Mouse (Mus musculus): ENCODE measurements around the gene Nol9.

The Nol9 gene

DNA sequence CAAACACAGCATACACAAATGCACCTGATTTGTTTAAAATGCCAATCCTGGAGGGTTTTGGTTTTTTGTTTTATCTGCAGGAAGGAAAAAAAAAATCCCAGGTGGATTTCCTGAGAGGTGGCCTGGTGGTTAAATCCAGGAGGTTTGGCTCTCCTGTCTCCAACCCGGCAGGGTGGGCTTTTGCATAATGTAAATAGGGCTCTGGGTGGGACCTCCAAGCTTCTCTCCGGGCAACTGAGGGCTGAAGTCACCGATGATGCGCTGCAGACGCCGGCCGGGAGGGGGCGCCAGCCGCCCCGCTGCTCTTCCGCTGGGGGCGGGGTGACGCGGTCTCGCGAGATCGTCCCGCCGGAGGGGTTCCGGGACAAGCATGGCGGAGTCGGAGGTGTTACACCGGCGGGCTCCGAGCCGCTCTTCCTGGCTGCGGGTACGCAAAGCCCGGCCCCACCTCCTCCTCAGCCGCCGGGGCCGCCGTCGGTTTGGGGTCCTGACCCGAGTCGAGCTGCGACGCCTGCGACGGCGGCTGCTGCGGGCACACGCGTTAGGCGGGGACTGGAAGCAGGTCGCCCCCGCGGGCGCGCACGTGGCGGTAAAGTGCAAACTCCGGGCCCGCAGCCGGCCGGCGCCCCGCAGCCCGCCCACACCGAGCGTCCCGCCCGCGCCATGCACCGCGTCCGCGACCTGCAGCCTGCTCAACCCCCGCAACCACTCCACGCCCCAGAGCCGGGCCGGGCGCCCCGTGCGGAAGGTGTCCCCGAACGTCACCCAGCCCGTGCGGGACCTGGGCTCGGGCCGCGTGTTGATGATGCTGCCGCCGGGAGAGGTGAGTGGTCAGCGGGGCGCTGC lies at the start of gene Nol9:
TSS of gene Nol9 (plus strand) at position 337 of the 846 bp plus-strand sequence.
- peak; percentile 94 for DNase-seq (ENCODE audit: low spot score)

DNA sequence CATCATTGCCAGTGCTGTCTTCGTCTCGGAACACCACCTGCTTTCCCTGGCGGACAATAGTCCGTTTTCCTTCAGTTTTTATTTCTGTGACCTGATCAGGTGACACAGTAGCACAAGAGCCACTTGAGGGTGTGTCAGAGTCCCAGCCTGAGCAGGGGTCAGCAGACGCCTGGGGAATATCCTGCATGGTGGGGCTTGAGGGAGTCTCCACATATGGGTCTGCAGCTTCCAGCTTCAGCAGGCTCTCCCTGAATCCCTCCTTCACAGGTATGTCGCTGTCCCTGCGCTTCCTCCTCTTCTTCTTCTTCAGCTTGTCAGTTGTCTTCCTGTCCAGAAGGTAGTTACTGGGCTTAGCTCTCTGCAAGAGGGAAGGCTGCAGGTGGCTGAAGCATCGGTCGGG lies 47.0 kb upstream of the Nol9 start:
- DNase-seq (ENCODE audit: low spot score), result no peak

DNA sequence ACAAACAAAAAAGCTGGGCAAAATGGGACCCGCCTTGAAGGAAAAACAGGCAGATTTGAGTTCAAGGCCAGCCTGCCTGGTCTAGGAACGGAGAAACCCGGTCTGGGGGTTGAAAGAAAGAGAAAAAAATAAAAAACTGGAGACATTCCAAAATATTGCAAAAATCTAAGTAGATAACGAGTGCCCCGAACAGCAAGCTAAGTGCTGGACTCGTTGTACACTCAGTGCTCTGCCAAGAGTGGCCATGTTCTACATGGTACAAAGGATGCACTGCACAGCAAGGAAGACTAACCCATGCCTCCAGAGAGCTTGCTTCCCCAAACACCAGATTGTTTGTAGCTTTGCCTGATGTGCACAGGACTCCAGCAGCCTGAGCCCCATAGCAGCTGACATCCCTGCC lies 46.1 kb upstream of the Nol9 start:
- DNase-seq (ENCODE audit: low spot score), result no peak

DNA sequence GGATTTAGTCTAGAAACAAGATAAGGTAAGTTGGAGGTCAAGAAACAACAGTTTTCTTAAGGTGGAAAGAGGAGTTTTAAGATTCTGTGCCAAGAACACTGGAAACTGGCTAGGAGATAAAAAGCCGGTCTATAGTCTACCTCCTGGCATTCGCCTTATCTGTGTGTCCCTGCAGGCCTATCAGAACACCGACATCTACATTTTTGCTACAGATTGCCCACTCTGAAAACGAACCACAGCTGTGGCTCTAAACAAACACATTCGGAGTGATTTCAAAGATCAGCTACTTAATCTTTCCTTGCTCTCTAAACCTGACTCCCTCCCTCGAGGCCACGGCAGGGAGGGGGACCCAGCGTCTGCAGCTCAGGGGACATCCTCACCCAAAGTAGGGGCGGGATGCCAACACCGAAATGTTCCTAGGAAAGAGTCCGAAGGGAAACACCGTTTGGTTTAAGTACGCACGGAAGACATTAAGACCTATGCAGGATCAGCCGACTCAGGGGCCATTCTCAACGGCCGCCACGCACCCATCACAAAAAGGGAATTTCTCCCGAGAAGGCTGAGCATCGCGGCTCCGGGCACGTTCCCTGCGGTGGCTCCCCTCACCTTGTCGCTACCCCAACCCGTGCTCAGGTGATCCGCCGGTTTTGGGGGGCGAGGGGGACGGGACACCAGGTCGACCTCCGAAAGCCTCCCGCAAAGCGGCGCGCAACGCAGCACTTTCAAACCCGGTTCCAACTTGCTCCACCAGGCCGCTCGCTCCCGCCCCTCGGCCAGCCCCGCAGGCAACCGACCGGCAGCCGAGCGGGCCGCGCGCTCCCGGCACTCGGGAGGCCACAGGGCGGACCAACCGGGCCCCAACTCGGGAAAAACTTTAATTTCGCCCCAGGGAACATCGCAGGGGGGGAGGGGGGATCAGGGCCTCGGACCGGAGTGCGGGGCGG lies 44.6 kb upstream of the Nol9 start:
- no peak for DNase-seq (ENCODE audit: low spot score)

DNA sequence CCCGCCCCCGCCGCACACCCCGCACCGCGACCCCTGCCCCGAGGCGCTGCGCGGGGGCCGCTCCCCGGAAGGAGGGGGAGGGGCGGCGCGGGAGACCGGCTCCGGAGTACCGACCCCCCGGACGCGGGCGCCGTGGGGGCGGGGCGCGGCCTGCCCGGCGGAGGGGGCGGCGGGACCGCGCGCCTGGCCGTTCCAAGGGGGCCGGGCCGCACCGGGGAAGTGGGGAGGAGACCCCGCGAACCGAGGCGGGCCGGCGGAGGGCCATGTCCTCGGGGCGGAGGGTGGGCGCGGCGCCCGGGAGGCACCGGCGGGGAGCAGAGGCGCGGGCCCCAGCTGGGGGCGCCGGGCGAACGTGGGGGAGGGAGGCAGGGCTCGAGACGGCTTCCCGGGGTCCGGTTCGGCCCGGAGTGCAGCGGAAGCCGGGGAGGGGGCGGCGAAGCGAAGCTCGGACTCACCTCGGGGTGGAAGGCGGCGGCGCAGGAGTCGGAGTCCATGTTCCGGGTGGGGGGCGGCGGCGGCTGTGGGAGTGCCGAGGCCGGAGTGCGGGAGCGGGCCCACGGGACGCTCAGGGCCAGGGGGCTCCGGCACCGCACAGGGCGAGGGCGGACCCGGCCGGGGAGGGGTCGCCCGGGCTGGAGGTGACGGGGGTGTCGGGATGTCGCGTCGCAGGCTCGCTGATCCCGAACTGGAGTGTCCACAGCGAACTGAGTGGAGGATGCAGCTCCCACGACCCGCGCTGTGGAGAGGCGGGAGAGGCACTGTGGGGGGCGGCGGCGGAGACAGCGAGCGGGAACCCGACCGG lies 43.5 kb upstream of the Nol9 start:
- no peak for DNase-seq (ENCODE audit: low spot score)

DNA sequence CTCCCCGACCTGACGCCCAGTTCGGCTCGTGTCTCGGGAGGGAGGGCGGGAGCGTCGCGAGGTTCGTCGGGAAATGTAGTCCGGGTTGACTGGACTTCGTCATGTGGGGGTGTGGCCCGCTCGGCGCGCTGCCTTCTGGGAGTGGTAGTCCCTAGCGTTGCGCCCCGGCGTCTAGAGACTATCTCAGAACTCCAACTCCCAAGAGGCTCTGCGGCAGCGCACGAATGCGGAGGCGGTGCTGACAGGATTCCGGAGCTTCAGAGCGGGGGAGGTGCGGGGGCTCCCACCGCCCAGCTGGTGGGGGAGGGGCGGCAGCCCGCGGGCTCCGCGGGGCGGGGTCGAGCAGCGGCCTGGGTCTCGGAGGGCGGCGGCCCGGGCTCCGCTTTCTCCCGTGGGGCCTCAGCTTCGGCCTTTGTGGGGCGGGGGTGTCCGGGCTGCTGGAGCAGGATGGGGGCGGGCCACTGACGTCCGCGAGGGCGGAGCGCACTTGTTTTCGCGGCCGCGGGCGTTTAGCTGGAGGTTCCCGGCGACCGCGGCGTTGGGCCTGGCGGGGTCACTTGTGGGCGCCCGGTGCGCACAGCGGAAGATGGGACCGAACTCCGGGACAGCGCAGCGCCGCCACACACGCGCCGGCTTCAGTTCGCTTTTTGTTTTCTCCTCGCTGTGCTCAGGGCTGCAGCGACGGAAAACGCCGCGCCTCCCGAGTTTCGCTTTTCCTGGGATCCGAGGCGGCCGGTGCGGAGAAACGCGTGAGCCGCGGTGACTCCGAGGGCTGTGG lies 42.8 kb upstream of the Nol9 start, which contains the start of gene Phf13:
TSS of gene Phf13 (minus strand) at position 86 of the 778 bp plus-strand sequence.
- DNase-seq (ENCODE audit: low spot score), result peak; percentile 96

DNA sequence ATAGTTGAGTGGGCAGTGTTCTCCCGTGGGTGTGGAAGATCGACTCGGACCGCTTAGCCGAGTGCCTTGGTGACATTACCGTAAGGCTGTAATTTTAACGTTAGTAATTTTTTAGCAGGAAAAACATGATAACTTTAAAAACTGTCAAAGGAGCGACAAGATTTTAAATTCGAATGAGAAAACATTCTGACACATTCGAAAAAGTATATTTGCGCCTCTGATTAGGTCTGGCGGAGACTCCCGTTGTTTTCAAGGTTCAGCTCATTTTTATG lies 42.2 kb upstream of the Nol9 start:
- no peak for DNase-seq (ENCODE audit: low spot score)

DNA sequence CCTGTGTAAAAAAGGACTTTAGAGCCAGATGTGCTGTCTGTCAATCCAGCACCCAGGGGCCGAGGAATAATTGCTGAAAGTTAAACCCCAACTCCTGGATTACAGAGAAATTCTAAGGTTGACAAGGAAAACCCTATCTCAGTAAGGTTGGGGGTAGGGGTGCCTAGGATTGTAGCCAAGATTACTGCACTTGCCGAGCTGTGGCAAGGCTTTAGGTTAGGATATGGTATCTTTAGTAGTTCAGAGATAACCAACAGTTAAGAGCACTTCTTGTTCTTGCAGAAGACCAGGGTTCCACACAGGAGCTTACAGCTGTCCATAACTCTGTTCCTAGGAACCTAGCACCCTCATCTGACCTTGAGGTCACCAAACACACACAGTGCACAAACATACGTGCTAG lies 41.4 kb upstream of the Nol9 start:
- no peak for DNase-seq (ENCODE audit: low spot score)

DNA sequence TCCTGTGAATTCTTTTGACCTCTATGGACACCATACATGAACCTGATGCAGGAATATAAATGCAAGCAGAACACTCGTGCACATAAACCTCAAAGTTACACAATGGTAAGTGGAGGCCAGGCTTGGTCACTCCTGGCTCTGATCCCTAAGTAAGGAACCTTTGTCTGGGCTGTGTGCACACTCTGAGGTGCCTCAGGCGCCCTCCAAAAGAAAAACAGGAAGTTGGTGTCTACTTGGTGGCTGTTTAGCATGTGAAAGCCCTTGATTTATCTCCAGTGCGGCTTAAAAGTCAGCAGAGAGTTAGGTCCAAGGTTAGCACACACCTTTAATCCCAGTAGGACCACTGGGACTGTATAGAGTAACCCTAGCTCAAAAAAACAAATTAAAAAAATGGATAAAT lies 39.6 kb upstream of the Nol9 start:
- no peak for DNase-seq (ENCODE audit: low spot score)

DNA sequence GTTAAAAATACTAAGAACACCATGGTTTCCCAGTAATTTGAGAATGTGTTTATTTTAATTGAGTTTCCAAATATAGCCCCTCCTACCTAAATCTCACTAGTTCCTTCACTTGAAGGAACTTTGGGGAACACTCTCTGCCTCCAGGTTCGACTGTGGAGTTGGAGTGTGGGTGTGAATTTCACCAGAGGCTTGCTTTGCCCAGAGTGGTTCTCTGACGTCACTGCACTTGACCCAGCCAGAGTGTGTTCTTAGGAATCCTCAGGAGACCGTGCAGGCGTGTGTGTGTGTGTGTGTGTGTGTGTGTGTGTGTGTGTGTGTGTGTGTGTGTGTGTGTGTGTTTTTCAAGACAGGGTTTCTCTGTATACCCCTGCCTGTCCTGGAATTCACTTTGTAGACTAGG lies 38.2 kb upstream of the Nol9 start:
- DNase-seq (ENCODE audit: low spot score), result no peak

DNA sequence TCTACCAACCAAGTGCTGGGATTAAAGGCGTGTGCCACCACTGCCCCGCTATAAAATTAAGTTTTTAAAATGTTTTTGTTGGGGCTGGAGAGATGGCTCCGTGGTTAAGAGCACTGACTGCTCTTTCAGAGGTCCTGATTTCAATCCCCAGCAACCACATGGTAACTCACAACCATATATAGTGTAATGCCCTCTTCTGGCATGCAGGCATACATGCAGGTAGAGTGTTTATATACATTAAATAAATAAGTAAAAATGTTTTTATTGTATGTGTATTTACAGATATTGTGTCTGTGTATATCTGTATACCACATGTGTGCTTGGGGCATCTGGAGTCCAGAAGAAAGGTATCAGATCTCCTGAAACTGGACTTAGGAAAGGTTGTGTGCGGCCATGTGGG lies 37.8 kb upstream of the Nol9 start:
- no peak for DNase-seq (ENCODE audit: low spot score)

DNA sequence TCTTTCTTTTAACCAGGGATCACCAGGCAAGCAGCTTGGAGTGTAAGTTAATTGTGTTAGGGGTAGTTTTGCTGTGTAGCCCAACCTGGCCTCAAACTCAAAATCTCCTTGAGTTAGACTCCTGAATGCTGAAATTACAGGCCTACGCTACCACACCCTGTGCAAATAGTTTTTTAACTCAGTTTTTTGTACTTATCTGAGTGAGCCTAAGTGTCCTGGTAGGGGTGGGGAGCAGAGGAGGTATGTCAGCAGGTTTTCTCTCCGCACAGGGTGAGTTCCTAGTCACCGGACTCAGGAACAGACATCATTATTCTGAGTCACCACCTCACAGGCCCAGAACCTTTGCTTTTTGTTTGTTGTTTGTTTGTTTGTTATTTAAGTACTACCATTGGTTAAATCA lies 37.1 kb upstream of the Nol9 start:
- no peak for DNase-seq (ENCODE audit: low spot score)

DNA sequence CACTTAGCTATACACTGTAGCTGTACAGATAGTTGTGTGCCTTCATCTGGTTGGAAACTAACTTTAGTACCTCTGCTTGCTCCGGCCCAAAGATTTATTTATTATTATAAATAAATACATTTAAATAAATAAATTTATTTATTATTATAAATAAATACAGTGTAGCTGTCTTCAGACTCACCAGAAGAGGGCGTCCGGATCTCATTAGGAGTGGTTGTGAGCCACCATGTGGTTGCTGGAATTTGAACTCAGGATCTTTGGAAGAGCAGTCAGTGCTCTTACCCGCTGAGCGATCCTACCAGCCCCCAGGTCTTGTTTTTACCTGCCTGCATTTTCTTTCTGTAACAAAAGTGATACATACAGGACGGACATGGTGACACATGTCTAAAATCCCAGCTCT lies 33.0 kb upstream of the Nol9 start:
- no peak for DNase-seq (ENCODE audit: low spot score)

DNA sequence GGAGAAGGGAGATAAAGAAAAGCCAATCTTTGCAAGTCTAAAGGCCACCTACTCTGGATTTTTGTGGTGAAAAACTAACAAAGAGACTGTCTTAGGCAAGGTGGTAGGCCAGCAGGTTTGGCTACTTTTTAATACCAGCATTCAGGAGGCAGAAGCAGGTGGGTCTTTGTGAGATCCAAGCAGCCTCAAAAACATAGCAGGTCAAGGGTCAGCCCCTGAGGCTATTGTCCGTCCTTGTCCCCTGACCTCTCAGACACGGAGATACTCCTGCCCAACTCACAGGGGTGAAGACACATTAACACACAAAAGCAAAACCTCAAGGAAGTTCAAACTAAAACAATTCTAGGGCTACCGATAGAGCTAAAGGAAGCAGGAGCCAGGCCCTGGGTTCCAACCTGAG lies 32.3 kb upstream of the Nol9 start:
- DNase-seq (ENCODE audit: low spot score), result no peak

DNA sequence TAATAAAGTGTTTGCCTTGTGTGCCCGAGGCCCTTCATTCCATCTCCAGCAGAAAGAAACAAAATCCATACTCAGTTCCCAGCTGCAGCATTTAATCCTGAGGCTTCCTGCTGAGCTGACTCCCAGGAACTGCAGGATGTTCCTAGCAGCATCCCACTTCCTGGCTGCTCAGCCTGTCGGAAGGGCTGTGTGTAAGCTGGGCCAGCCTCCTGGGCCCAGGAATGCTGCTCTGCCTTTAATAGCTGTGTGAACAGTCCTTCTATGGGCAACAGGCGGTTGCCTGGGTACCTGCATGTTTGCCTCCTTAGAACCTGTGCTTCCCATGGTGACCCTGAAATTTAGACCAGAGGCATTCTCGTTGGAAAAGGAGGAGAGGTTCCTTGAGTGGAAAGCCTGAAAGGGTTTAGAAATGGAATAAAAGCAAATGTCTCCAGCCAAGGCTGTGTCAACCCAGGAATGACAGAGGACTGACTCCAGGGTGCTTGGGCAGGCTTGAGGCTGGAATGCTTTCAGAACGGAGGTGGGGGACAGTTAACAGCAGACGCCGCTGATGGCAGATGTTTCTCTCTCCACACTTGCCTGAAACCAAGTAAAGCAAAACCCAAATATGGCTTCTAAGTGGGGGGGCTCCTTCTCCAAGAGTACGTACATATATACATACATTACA lies 31.5 kb upstream of the Nol9 start:
- no peak for DNase-seq (ENCODE audit: low spot score)

DNA sequence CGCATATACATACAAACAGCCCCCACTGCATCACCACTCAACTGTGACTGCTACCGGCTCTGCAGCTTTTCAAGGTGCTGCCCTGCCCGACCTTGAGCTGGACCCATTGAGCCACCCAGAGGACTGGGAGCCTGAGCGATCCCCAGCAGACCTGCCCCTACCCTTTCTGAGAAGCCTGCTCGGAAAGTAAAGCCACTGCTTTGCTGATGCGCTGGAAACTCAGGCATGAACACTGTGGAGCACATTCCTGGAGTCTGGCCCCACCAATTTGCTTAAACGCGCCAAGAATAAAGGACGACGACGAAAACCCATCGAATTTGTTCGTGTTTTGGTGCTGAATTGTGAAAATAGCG lies 31.0 kb upstream of the Nol9 start:
- DNase-seq (ENCODE audit: low spot score), result no peak

DNA sequence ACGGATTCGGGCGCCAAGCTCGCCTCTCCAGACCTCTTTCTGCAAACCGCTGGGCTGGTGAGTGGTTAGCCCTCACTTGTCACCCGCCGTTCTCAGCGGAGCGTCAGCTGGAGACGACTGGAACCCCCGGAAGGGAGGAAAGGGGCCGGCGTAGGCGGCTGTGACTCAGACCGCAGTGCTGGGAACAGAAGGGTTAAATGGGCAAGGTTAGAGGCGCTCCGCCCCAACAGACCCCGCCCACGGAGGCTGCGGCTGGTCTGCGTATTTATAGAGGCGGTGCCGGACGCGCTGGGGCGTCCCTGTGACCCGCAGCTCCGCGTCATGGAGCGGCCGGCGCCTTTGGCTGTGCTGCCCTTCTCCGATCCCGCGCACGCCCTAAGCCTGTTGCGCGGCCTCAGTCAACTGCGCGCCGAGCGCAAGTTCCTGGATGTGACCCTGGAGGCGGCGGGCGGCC lies 30.5 kb upstream of the Nol9 start, which contains the start of gene Klhl21:
TSS of gene Klhl21 (plus strand) at position 182 of the 454 bp plus-strand sequence.
- peak; percentile 86 for DNase-seq (ENCODE audit: low spot score)

DNA sequence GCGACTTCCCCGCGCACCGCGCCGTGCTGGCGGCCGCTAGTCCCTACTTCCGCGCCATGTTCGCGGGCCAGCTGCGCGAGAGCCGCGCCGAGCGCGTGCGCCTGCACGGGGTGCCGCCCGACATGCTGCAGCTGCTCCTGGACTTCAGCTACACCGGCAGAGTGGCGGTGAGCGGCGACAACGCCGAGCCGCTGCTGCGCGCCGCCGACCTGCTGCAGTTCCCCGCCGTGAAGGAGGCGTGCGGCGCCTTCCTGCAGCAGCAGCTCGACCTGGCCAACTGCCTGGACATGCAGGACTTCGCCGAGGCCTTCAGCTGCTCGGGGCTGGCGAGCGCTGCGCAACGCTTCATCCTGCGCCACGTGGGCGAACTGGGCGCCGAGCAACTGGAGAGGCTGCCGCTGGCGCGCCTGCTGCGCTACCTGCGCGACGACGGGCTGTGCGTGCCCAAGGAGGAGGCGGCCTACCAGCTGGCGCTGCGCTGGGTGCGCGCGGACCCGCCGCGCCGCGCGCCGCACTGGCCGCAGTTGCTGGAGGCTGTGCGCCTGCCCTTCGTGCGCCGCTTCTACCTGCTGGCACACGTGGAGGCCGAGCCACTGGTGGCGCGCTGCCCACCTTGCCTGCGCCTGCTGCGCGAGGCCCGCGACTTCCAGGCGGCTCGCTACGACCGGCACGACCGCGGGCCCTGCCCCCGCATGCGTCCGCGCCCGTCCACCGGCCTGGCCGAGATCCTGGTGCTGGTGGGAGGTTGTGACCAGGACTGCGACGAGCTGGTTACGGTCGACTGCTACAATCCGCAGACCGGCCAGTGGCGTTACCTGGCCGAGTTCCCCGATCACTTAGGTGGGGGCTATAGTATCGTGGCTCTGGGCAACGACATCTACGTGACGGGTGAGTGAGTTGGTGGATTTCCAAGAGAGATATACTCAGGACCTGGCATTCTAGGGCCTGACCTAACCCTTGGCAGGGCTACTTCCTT lies 29.8 kb upstream of the Nol9 start:
- no peak for DNase-seq (ENCODE audit: low spot score)

DNA sequence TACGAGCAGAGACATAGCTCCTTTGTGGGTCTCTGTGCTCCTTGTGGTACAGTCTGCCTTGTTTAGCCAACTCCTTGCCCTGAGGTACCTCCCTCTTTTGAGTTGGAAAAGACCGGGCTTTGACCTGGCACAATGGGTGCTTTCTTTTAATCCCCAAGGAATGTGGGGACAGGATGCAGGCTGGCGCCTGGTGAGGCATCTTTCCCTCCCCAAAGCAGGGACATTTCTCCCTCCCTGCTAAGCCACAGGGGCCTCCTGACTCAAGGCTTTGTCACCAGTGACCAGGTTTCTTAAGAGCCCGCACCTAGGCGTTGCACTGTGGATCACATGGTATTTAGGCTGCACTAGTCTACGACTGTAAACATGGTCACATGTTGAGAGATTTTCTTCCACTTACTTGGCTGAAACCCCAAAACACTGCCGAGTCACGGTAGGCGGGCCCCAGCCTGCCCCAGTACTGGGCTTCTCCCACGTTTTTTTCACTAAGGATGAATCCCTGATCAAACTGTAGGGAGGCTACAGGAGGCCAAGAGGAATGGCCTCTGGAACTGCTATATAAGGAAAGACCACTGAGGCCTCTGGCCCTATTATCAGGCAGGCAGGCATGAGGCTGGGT lies 28.9 kb upstream of the Nol9 start:
- no peak for DNase-seq (ENCODE audit: low spot score)

Data from ovary, postnatal 14 days (tissue).